7 mouse cellular contexts compared by ENCODE assay signal in genomic region chr4:145193991-145194511, GRCm38 (mm10). TPM values are rescaled to one million over a fixed set of nuclear protein-coding genes. Genes with fewer than 3 reads are reported as not detected.
A peak's percentile ranks its signal among the peaks of the same experiment; 100 is the strongest.
DNase-seq lines count a peak whose midpoint lies in the region; ATAC-seq and TF ChIP-seq lines count a peak whose summit lies in the region.

No protein-coding gene starts in this region.

- H3K27ac ChIP-seq in heart, embryonic 13.5 days (replicated peaks) = peak overlapping the region; percentile 95
- peak overlapping the region; percentile 74; the same call in 1 of the 2 replicates for H3K27ac ChIP-seq in kidney, embryonic 16.5 days (ENCODE audit: low read length)

- peak overlapping the region; percentile 79 for H3K4me3 ChIP-seq in erythroblast, embryonic 14.5 days (replicated peaks)
- peak overlapping the region; percentile 99 for H3K4me3 ChIP-seq in heart, embryonic 13.5 days
- H3K4me3 ChIP-seq in kidney, embryonic 16.5 days (ENCODE audit: low read length) = peak overlapping the region; percentile 83

- H3K36me3 ChIP-seq in erythroblast, embryonic 14.5 days (ENCODE audit: control insufficient read depth) = peaks cover 24% of the 10 kb centered on the region
- H3K36me3 ChIP-seq in heart, embryonic 13.5 days = peaks cover 21% of the 10 kb centered on the region
- H3K36me3 ChIP-seq in kidney, embryonic 16.5 days (ENCODE audit: insufficient read depth, low read length) = peaks cover 3% of the 10 kb centered on the region; the same call in 1 of the 2 replicates

- H3K9me3 ChIP-seq in erythroblast, embryonic 14.5 days (ENCODE audit: control insufficient read depth, low read length) = no peaks in the 10 kb centered on the region
- no peaks in the 10 kb centered on the region for H3K9me3 ChIP-seq in heart, embryonic 13.5 days
- H3K9me3 ChIP-seq in kidney, embryonic 16.5 days (ENCODE audit: low read length) = no peaks in the 10 kb centered on the region

- H3K27me3 ChIP-seq in erythroblast, embryonic 14.5 days (ENCODE audit: control insufficient read depth) = no peaks in the 10 kb centered on the region
- H3K27me3 ChIP-seq in heart, embryonic 13.5 days (replicated peaks) = no peaks in the 10 kb centered on the region
- no peaks in the 10 kb centered on the region for H3K27me3 ChIP-seq in kidney, embryonic 16.5 days (ENCODE audit: insufficient read depth, low read length)

- peak overlapping the region; percentile 95 for H3K9ac ChIP-seq in heart, embryonic 13.5 days
- H3K9ac ChIP-seq in kidney, embryonic 16.5 days (replicated peaks; ENCODE audit: low read length) = peak overlapping the region; percentile 88

- no peak for TF ChIP-seq CTCF in brain, embryonic 14.5 days (IDR thresholded peaks at IDR 0.05; ENCODE audit: borderline replicate concordance, extremely low read depth, insufficient read depth, insufficient read length)

- H3K4me2 ChIP-seq in heart, embryonic 13.5 days = peak overlapping the region; percentile 88
- H3K4me2 ChIP-seq in kidney, embryonic 16.5 days (replicated peaks; ENCODE audit: low read depth, low read length) = peak overlapping the region; percentile 93

- ATAC-seq in heart, embryonic 13.5 days (ENCODE audit: extremely low read depth, insufficient number of reproducible peaks, low FRiP score, low TSS enrichment) = peak; percentile 20; the same call in 1 of the 2 replicates
- ATAC-seq in kidney, embryonic 16.5 days (ENCODE audit: low FRiP score, low TSS enrichment) = peak; percentile 56

- peak; percentile 73 for DNase-seq in NIH3T3 (ENCODE audit: low read depth)
- DNase-seq in brain, embryonic 14.5 days (ENCODE audit: low read depth) = peak; percentile 40
- DNase-seq in lung, postnatal 36 days = peak; percentile 41
- peak; percentile 47 for DNase-seq in spleen, adult 12 weeks (ENCODE audit: low spot score)

- no peak for TF ChIP-seq POLR2A in brain, embryonic 14.5 days (IDR thresholded peaks at IDR 0.05; ENCODE audit: borderline replicate concordance, extremely low read depth, insufficient read depth, insufficient read length, poor library complexity, severe bottlenecking)

- H3K4me1 ChIP-seq in erythroblast, embryonic 14.5 days (ENCODE audit: control insufficient read depth) = peaks cover 62% of the 10 kb centered on the region
- peaks cover 22% of the 10 kb centered on the region for H3K4me1 ChIP-seq in heart, embryonic 13.5 days
- peaks cover 15% of the 10 kb centered on the region for H3K4me1 ChIP-seq in kidney, embryonic 16.5 days (ENCODE audit: insufficient read depth, low read length)

- WGBS in heart, embryonic 13.5 days = under 1% methylated on average over 10 of the region's 10 CpGs
- under 1% methylated on average over 10 of the region's 10 CpGs for WGBS in kidney, embryonic 16.5 days

RNA-seq across cellular contexts. Expression of gene Vps13d, which starts 0.8 kb away (rescaled TPM):
- 19.0 and 26.9 TPM in 2 replicates for polyA plus RNA-seq in brain, embryonic 14.5 days (2012; rRNA removed)
- 0.69 and 1.4 TPM in 2 replicates for polyA plus RNA-seq in erythroblast, embryonic 14.5 days (2012)
- polyA plus RNA-seq in heart, embryonic 13.5 days (2015; fragmentation: Nextera tagmentation; extraction: Ambion mirVana) = 6.2 and 6.6 TPM in 2 replicates
- 10.5 and 10.6 TPM in 2 replicates for polyA plus RNA-seq in kidney, embryonic 16.5 days (2015; fragmentation: Nextera tagmentation; extraction: Ambion mirVana)

RNA-seq across cellular contexts. Expression of gene Tnfrsf1b, which starts 52.6 kb away (rescaled TPM):
- 2.2 and 3.4 TPM in 2 replicates for polyA plus RNA-seq in brain, embryonic 14.5 days (2012; rRNA removed)
- polyA plus RNA-seq in erythroblast, embryonic 14.5 days (2012) = 0.06 and 0.52 TPM in 2 replicates
- 2.7 and 3.0 TPM in 2 replicates for polyA plus RNA-seq in heart, embryonic 13.5 days (2015; fragmentation: Nextera tagmentation; extraction: Ambion mirVana)
- 3.4 and 3.7 TPM in 2 replicates for polyA plus RNA-seq in kidney, embryonic 16.5 days (2015; fragmentation: Nextera tagmentation; extraction: Ambion mirVana)

Comparison
In these comparisons a context has a peak if more than half of its experiments do, and no peak if none do; other contexts are left out.
1. Peak in every context shown above with its lines: DNase-seq, ATAC-seq, H3K4me3 ChIP-seq and H3K27ac ChIP-seq.